Mouse (Mus musculus): Measurements from ENCODE around the gene Hexb.

DNA sequence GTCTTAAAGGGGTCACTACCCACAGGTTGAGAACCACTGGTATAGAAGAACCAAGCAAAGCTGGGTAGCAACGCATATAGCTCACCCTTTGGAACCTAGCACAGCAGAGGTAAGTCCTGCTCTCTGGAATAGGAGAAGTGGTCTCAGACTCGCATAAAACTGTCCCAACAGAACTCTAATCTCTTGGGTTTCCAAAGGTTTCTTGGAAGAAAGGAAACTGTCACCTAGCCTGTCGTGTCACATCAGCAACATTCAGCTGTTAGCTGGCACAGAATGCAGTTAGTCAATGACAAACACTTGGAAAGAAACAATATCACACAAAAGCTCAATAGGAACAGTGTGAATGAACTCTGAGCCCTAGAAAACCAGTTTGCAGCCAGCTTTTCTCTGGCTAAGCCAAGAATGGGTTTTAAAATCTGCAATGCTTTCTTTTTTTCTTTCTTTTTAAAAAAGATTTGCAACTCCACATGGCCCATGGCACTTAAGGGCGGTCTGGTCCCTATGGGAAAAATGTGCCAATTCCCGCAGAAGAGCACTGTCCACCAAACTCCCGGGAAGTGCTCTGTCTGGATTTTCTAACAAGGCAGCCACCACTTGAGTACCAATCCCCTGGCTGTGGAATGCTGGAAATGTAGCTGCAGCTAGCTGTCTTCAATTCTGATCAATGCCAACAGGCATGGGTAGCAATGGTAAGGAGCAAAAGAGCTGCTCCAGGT lies 17.9 kb downstream of the Hexb start:
- no peak for TF ChIP-seq ZC3H11A (IDR thresholded peaks at IDR 0.05; ENCODE audit: borderline replicate concordance, low read depth, low read length)
- 0 out of 2 replicates have a peak, but pooled peaks have one; percentile 40 for TF ChIP-seq CHD2 (IDR thresholded peaks at IDR 0.05; ENCODE audit: low read depth, low read length)
